Mouse (Mus musculus): ENCODE results near the gene Tjp3.

The Tjp3 gene

DNA sequence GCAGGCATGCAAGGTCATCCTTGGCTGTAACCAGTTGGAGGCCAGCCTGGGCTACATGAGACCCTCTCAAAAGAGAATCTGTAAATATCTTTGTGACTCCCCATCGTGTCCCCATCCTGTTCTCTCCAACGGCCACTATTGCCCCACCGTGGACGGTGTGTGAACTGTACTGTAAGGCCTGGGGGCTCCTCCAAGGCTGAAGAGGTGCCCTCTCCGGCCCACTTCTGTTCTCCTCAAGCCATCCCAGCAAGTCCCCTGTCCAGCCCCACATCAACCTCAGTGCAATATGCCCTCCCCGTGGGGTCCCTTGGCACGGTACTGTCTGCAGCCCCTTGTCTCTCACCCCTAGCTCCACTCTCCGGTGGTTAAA, 27.9 kb upstream of the Tjp3 start:
- no peak for DNase-seq

DNA sequence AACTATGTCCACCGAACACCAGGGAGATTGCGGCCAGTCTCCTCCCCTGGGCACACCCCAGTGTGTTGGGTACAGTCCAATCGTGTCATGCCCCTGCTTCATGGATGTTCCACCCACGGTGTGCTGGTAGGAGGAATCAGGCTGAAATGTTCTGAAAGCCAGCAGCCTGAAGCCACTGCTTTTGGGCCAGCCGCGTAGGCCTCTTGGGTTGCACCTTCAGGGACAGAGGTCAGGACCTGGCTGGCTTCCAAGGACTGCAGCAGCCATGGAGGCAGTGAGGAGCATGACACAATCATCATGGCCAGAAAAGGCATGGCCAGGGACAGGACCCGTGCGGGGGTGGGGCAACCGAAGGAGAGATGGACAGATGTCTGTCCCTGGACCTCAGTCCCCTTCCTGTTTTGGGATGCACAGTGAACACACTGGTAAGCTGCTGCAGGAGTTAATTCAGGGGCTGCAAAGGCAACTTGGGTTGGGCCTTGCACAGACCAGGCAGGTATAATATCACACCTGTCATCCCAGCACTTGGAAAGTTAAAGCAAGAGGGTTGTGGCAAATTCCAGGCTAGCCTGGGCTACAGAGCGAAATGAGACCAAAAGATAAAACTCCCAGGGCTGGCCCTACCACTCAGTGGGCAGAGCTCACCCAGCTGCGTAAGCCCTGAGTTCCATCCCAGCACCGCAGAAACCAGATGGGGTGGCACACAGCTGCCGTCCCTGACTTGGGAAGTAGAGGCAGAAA, 27.4 kb upstream of the Tjp3 start:
- peak; percentile 49 for DNase-seq

DNA sequence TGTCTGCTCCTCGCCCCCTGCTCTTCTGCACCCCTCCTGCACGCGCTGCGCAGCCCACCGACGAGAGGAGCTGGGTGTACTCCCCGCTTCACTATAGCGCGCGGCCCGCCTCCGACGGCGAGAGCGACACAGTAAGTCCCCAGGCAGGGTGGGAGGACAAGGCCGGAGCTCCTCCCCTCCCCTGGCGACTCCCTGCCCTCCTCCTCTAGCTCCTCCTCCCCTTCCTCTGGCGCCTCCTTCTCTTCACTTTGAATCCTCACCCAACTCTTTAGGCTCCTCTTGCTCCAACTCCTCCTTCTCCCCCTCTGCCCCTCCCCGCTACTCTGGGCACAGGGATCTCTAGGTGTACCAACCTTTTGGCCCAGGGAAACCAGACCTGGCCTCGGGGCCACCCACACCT, 25.9 kb upstream of the Tjp3 start:
- peak; percentile 78 for DNase-seq

DNA sequence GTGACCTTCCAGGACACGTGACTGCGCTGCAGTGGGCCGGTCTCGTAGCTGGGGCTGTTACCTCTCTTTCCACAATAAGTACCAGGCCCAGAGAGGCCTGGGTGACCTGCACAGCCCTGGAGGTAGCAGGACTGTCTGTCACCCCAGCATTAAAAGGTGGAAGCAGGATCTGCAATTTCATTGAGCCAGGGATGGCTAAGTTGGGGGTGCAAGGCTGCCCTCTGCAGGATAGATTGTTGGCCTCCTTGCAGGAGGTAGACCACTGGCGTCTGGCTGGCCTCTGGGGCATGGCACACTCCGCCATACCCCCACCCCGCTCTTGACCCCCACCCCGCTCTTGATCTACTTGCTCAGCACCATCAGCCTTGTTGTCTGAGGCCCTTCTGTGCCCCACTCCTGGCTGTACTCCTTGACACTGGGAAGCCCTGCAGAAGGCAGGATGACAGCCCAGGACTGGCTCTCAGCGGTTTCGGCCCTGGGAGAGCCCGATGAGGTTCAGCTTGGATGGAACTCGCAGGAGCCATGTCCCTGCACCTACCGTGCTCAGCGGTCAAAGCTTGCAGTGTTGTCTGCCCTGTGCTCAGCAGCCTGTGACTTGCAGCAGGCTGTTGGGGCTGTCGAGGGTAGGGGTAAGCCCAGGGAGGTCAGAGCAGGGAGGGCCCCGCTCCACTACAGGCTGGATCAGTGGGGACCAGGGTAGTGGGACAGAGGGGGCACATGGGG, 25.1 kb upstream of the Tjp3 start:
- DNase-seq: no peak

DNA sequence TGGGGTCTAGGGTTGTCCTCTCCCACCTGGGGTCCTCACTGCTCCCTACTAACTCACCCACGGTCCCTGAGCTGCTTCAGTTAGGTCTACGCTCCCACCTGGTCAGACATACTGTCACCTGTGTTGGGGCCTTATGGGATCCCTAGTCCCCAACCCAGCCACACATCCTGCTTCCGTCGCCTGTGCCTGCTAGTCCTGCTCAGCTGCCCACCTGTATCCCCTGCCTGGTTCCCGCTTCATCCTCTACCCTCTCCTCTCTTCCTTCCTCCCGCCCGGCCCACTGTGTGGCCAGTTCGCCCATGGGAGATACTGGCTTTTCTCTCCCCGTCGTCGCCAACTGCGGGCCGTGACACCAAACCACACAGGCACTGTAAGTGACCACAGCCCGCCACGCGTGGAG, 24.2 kb upstream of the Tjp3 start:
- no peak for DNase-seq

DNA sequence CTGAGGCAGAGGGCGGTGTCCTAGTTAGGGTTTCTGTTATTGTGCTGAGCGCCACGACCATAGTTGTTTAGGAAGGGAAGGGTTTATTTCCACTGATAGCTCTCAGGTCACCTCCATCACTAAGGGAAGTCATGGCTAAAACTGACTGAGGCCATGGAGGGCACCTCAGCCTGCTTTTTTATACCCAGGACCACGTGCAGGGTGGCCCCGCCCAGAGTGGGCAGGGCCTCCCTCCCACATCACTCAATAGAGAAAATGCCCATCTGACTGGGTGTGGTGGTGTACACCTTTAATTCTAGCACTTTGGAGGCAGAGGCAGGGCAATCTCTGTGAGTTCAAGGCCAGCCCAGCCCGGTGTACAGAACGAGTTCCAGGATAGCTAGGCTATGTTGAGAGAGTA, 22.8 kb upstream of the Tjp3 start:
- no peak for DNase-seq

DNA sequence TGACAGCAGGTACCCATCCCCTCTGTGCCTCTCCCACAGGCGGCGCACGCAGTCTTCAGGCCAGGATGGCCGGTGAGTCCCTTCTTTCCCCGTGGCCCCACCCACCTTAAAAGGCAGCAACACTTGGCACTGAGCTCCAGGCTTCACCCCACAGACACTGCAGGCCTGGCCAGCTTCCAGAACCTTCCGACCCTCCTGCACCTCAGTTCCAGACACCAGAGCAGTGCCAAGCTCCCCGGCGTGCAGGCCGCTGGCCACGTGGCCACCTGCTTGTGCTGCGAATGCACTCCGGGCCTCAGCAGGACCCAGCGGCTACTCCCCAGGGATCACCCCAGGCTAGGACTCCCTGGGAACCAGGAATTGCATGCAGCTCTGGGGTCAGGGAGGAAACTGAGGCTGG, 22.2 kb upstream of the Tjp3 start:
- no peak for DNase-seq

DNA sequence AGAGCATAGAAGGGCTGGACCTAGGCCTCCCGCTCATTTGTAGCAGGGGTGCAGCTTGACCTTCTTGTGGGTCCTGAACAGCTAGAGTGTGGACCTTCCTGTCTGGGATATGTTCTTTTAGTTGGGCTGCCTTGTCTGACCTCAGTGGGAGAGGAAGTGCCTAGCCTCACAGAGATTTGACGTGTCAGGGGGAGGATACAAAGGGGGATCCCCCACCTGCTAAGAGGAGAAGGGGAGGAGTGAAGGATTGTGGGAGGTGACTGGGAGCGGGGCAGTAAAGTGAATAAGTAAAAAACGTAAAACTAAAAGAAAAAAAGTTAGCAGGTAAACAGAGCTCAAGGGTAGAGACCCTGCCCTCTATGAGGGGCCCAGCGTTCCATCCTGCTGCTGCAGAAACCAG, 18.2 kb upstream of the Tjp3 start:
- DNase-seq: no peak

DNA sequence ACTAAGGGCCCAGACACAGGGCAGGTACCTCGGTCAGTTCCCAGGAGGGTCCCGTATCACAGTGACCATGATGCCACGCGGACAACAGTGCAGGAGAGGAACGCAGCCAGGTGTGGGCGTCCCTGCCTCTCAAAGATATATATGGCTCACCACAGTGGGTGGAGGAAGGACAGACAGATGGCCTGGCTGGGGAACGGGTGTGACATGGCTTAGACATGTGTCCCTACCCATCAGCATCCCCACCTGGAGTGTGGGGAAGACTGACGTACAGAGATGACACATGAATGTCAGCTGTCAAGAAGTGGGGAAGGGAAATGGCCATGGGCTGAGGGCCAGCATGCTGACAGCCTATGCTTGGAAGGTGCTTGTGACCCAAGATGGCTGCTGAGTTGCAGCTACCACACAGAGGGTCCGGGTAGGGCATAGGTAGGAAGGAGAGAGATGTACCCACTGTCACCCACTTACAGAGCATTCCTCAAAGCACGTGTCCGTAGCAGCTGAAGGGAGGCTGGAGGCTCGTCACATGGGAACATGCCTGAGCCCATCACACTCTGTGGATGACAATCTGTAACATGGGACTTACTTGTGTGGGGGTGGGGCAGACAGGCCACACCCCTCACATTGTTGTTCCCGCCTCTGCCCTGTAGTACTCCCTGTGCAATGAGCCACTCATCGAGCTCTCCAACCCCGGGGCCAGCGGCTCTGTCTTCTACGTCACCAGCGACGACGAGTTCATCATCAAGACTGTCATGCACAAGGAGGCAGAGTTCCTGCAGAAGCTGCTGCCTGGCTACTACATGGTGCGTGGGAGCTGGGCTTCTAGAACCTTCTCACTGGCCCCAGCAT, 15.7 kb upstream of the Tjp3 start:
- no peak for DNase-seq

DNA sequence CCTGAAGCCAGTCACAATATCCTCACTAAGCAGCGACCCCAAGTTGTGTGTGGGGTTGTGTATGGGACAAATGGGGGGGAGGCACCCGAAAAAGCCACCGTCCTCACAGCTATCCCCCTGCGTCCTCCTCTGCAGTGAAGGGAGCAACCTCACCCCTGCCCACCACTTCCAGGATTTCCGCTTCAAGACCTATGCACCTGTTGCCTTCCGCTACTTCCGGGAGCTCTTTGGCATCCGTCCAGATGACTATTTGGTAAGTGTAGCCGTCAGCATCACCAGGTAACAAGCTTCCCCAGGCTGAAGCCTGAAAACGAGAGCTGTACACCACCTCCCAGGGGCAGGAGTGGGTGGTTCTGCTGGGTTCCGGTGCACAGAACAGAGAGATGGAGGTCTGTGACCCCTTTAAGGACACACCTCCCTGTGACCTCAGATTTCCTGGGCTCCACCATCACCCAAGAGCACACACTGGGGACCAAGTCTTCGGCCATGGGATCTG, 14.8 kb upstream of the Tjp3 start:
- no peak for DNase-seq

DNA sequence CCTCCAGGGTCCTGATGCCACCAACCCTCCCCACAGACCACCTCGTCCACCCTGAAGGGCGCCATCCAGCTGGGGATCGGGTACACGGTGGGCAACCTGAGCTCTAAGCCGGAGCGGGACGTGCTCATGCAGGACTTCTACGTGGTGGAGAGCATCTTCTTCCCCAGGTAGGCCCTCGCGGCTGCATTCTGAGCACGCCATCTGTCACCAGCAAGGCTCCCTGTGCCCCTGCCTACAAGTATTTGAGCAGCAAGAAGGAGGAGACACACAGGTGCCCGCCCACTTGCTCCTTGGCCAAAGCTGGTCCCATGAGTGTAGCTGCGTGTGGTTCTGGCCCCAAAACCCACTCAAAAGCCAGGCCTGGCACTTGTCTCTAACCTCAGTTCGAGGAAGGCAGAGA, 14.3 kb upstream of the Tjp3 start:
- no peak for DNase-seq

DNA sequence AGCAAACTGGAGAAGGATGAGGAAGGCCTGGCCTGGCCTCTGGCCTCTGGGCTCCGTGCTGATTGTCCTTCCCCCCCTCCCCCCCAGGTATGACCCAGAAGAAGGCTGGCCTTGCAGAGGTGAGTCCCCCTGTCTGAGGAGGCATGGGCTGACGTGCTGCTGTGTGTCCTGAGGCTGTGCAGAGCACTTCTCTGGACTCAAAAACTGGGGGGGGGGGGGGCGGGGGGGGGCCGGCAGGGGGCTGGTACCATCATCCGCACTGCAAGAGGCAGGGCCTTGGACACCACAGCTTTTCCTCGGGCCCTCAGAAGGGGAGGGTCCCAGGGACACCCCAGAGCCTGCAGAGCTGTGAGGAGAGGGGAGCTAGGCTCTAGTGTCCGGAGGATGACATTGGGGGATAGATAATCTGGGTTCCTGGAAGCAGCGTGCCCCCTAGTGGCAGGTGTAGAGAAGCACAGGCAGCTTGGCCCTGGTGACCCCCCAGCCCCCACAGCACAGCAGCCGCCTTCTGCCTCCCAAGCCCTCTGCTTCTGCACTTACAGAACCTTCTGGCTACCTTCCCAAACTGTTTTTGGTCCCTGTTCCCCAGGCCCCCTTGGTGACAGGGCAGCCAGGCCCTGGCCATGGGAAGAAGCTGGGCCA, 13.3 kb upstream of the Tjp3 start:
- no peak for DNase-seq

DNA sequence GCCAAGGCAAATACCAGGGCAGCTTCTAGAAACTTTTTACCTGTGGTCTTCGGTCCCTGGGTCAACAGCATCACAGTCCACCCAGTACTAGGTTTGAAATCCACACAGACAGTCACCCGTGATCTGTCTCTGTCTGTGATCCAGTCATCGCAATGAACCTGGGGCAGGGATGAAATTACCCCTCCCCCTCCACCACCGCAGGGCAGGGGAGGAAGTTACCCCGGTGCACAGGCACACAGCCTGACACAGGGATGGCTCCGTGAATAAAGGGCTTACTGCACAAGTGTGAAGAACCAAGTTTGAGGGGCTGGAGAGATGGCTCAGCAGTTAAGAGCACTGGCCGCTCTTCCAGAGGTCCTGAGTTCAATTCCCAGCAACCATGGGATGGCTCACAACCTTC, 12.4 kb upstream of the Tjp3 start:
- DNase-seq: no peak

DNA sequence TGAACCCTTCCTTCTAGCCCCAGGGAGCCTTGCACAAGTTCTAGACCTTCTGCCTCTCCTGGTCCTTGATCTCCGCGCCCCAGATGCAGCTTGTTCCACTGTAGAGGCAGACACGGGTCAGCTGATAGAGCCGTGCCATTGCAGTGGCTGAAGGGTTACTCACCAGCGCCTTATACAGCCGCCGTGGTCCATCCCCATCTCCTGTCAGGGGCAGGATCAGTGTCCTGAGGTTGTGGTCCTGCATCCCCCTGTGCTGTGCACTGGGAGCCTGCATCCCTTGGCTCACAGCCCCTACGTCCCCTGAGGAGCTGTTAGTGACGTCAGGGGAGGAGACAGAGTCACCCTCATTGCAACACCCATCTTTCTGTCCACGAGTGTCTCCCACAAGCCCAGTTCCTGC, 11.9 kb upstream of the Tjp3 start:
- no peak for DNase-seq

DNA sequence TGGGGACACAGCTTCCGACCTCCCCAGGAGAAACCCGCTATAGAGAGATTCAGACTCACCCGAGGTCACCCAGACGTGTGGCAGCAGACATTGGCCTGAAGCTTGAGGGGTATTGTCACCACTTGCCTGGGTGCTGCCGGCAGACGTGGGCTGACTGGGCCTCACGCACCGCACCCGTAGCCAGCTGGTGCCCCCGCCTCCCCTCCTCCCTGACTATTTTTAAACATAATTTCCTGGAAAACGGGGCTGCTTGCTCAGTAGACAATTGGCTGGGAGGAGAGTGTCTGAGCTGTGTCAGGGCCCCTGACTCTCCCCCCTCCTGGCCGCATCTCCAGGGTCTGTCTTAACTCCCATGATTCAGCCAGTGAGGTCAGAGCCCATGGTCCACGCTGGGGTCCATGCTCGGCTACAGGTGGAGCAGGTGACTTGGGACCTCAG, 11.4 kb upstream of the Tjp3 start:
- no peak for DNase-seq

DNA sequence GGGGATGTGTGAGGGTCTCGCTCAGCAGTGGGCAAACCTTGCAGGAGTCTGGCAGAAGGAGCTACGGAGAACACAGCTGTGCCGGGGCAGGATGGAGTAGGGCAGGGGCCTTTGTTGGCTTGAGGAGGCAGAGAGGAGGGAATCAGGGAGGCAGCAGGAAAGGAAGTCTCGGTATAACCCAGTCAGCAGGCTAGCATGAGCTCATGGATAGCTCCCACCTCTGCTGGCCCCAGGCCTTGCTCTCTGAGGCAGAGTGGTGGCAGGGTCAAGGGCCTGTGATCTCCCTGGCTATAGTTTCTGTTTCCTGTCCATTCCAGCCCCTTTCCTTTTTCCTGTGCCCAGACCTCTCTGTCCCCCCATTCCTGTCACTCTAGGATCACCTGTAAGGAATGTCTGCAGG, 10.9 kb upstream of the Tjp3 start:
- no peak for DNase-seq

DNA sequence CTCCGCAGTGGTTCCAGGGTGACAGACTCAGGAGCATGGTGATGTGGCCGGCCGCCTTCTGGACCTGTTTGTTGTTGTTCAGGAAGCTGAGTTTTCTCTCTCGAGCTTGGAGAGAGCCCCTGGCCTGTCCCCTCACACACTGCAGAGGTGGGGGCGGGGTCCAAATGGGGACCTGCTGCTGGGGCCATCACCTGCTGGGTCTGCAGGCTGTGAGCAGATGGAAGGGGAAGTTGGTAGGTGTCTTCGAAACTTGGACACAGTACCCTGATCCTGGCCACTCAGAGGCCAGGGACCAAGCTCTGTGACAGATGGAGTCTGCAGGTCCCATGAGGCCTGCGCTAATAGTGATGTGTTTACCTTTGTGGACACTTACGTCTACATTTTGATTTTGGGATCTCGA, 9.9 kb upstream of the Tjp3 start:
- DNase-seq: no peak

DNA sequence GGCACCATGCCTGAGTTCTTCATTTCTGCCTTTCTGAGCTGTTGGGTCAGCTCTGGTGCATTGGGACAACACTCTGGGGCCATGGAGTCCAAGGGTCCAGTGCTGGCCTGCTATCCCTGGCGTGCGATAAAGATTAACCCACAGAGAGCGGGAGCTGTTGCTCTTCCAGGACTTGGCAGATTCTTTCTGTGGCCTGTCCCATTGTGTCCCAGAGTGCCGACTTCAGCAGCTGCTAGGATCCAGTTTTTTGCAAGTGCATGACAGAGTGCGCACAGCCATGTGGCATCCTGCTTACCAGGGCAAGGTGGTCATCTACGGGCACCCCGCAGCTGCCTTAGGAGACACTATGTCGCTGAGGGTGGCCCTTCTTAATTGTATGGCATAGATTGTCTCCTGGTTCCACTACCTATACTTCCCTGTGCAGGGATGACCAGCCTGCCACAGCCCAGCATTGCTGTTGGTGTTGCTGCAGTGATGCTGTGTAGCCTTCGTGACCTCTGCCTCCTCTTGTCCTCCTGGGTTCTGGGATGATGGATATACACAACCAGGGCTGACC, 9.0 kb upstream of the Tjp3 start:
- peak; percentile 88 for DNase-seq

DNA sequence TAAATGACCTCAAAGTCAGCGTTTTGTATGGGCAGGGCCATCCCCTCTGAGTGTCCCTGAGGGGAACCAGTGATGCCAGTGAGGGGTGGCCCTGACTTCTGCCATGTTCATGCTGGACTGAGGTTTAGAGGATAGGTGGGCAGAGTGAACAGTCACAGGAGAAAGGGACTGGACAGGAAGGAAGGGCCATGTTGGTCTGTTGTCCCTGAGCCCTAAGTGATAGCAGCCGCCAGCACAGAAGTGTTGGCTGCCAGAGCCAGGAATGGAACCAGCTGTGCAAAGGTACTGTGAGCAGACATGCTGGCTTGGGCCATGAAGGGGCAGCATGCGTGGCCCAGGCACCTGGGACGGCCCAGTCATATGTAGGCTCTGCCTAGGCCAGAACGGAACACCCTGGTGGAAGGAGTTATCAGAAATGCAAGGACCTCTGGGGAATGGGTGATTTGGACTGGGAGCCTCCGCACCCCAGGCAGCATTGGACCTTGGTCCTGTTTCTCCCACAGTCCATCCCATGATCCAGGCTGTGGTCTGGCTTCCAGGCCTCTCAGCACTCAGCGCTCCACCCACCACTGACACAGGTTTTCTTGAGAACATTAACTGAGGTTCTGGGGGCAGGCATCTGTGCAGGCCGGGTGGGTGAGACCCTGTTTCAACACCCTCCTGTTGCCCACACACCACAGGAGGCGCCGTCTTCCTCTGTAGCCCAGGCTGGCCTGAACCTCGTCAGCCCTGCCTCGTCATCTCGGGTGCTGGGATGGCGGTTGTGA, 8.4 kb upstream of the Tjp3 start:
- peak; percentile 84 for DNase-seq

DNA sequence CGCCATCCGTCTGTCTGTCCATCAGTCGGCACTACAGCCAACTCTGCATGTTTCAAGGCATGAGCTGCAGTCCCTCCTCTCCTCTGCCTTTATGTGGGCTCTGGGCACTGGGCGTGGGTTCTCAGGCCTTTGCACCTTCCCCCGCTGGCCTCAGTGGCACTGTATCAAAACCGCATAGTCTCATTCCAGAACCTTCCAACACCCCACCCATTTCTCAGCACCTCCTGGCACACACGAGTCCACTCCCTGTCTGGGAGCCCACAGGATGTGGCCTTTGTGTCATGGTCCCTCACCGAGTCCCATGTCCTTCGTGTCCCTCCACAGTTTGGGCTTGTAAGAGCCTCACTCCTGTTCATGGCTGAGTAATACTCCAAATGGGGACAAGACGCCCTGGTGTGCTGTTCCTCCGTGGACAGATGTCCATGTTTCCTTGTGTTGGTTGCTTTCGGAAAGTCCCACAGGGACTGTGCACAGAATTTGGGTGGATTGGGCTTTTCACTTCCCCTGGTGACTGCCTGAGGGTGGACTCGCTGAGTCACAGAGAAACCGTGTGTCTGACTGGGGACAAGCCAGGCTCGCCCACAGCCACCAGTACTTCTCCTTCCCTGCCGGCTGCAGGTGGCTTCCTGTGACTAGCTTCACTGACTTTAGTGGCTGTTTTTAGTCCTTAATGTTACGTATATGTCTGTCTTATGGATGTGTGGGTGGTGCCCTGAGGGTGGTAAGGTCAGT, 7.2 kb upstream of the Tjp3 start:
- no peak for DNase-seq

DNA sequence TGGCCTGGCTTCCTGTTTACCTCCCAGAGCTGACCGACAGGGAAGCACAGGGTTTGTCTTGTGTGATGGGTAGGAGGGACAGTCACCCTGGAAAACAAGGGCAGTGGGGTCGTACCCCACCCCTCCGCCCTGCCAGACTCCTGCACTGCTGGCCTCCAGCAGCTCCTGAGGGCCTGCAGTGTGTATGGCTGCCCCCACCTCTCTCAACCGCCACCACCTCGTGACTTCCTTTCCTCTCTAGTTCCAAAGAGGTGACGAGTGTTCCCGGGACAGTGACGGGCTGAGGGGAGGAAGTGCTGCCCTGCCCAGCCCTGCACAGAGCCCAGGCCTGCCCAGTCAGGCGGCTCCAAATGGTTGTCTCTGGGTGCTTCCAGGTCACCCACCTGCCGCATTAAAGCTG, 6.5 kb upstream of the Tjp3 start:
- peak; percentile 73 for DNase-seq
